Mouse (Mus musculus): ENCODE results near the gene Sec24a. TPM values are rescaled to one million over a fixed set of nuclear protein-coding genes. Genes with fewer than 3 reads are reported as not detected.
A peak's percentile ranks its signal among the peaks of the same experiment; 100 is the strongest.
"Not testable (repeated sequence)": the region's sequence is repeated elsewhere in the genome, so short reads cannot be mapped to it uniquely, and the experiment has no call there.

The Sec24a gene
- polyA plus RNA-seq, 1 experiment: 6.9 TPM

GRCm38 (mm10) chr11:51664747-51665146 lies 98.7 kb downstream of the Sec24a start:
- not testable (repeated sequence) for H3K79me2 ChIP-seq (ENCODE audit: control insufficient read depth, insufficient read depth); H3ac ChIP-seq (ENCODE audit: control insufficient read depth, insufficient read length); H3K4me2 ChIP-seq (ENCODE audit: low read depth)

GRCm38 (mm10) chr11:51662632-51663031 lies 100.8 kb downstream of the Sec24a start:
- Histone ChIP-seq H3ac (ENCODE audit: control insufficient read depth, insufficient read length) (no peak overlapping the region), H3K79me2 (ENCODE audit: control insufficient read depth, insufficient read depth) (no peaks in the 10 kb centered on the region), H3K36me3 (ENCODE audit: control insufficient read depth, insufficient read depth) (no peaks in the 10 kb centered on the region), H3K4me2 (ENCODE audit: low read depth) (no peak overlapping the region), H3K4me3 (no peak overlapping the region), H3K27me3 (ENCODE audit: control insufficient read depth, insufficient read depth, insufficient read length) (no peaks in the 10 kb centered on the region)
- no peak for TF ChIP-seq TCF12 (IDR thresholded peaks at IDR 0.05; ENCODE audit: insufficient read depth, poor library complexity, severe bottlenecking)
- no peak for TF ChIP-seq E2F4 (IDR thresholded peaks at IDR 0.05; ENCODE audit: insufficient read depth)
- no peak for TF ChIP-seq SRF (IDR thresholded peaks at IDR 0.05; ENCODE audit: control insufficient read depth, insufficient read length, low read depth)
- TF ChIP-seq POLR2AphosphoS2 (IDR thresholded peaks at IDR 0.05; ENCODE audit: insufficient read length, low read depth): no peak
- no peak for TF ChIP-seq CEBPB (IDR thresholded peaks at IDR 0.05; ENCODE audit: insufficient read depth, poor library complexity, severe bottlenecking)
- no peak for TF ChIP-seq USF1 (IDR thresholded peaks at IDR 0.05; ENCODE audit: low read depth)

More at GRCm38 (mm10) chr11:51664747-51665146, 98.7 kb downstream of the Sec24a start:
- TF ChIP-seq CEBPB (IDR thresholded peaks at IDR 0.05; ENCODE audit: insufficient read depth, poor library complexity, severe bottlenecking) (0 out of 2 replicates have a peak, but pooled peaks have one; percentile 17), MYOD1 (IDR thresholded peaks at IDR 0.05; ENCODE audit: control insufficient read depth in 1 of 3, insufficient read length in 2 of 3, low read depth in 2 of 3) (peak in 2 of 3 experiments; percentile 10 to 64), MYOG (IDR thresholded peaks at IDR 0.05; ENCODE audit: control insufficient read depth in 1 of 3, insufficient read depth in 1 of 3, insufficient read length in 2 of 3, low read depth in 2 of 3) (peak in 1 of 3 experiments; percentile 30)
- not testable (repeated sequence) for H3K36me3 ChIP-seq (ENCODE audit: control insufficient read depth, insufficient read depth); H3K4me3 ChIP-seq; H3K27me3 ChIP-seq (ENCODE audit: control insufficient read depth, insufficient read depth, insufficient read length)

GRCm38 (mm10) chr11:51661867-51662365 lies 101.5 kb downstream of the Sec24a start:
- Histone ChIP-seq H3K4me2 (ENCODE audit: low read depth) (no peak overlapping the region), H3ac (ENCODE audit: control insufficient read depth, insufficient read length) (no peak overlapping the region), H3K4me3 (no peak overlapping the region), H3K79me2 (ENCODE audit: control insufficient read depth, insufficient read depth) (no peaks in the 10 kb centered on the region), H3K27me3 (ENCODE audit: control insufficient read depth, insufficient read depth, insufficient read length) (no peaks in the 10 kb centered on the region), H3K36me3 (ENCODE audit: control insufficient read depth, insufficient read depth) (no peaks in the 10 kb centered on the region)
- TF ChIP-seq MAX (IDR thresholded peaks at IDR 0.05; ENCODE audit: low read depth) (no peak), POLR2A (IDR thresholded peaks at IDR 0.05; ENCODE audit: insufficient read length, low read depth) (no peak), TCF3 (IDR thresholded peaks at IDR 0.05; ENCODE audit: insufficient read length, low read depth) (no peak), TCF12 (IDR thresholded peaks at IDR 0.05; ENCODE audit: insufficient read depth, poor library complexity, severe bottlenecking) (no peak), SRF (IDR thresholded peaks at IDR 0.05; ENCODE audit: control insufficient read depth, insufficient read length, low read depth) (no peak), MYOG (IDR thresholded peaks at IDR 0.05; ENCODE audit: control insufficient read depth in 1 of 3, insufficient read depth in 1 of 3, insufficient read length in 2 of 3, low read depth in 2 of 3) (no peak), REST (IDR thresholded peaks at IDR 0.05; ENCODE audit: insufficient read depth, insufficient read length) (no peak), MYOD1 (IDR thresholded peaks at IDR 0.05; ENCODE audit: control insufficient read depth in 1 of 3, insufficient read length in 2 of 3, low read depth in 2 of 3) (no peak), POLR2AphosphoS2 (IDR thresholded peaks at IDR 0.05; ENCODE audit: insufficient read length, low read depth) (no peak), CEBPB (IDR thresholded peaks at IDR 0.05; ENCODE audit: insufficient read depth, poor library complexity, severe bottlenecking) (no peak), E2F4 (IDR thresholded peaks at IDR 0.05; ENCODE audit: insufficient read depth) (no peak), USF1 (IDR thresholded peaks at IDR 0.05; ENCODE audit: low read depth) (no peak)

GRCm38 (mm10) chr11:51658705-51659104 lies 104.7 kb downstream of the Sec24a start:
- no peaks in the 10 kb centered on the region for H3K27me3 ChIP-seq (ENCODE audit: control insufficient read depth, insufficient read depth, insufficient read length)
- no peaks in the 10 kb centered on the region for H3K79me2 ChIP-seq (ENCODE audit: control insufficient read depth, insufficient read depth)
- TF ChIP-seq POLR2AphosphoS2 (IDR thresholded peaks at IDR 0.05; ENCODE audit: insufficient read length, low read depth): no peak
- TF ChIP-seq MAX (IDR thresholded peaks at IDR 0.05; ENCODE audit: low read depth): no peak
- peak; percentile 58 for TF ChIP-seq USF1 (IDR thresholded peaks at IDR 0.05; ENCODE audit: low read depth)
- no peak for TF ChIP-seq POLR2A (IDR thresholded peaks at IDR 0.05; ENCODE audit: insufficient read length, low read depth)
- no peak for TF ChIP-seq SRF (IDR thresholded peaks at IDR 0.05; ENCODE audit: control insufficient read depth, insufficient read length, low read depth)
- TF ChIP-seq TCF3 (IDR thresholded peaks at IDR 0.05; ENCODE audit: insufficient read length, low read depth): no peak
- no peak for TF ChIP-seq TCF12 (IDR thresholded peaks at IDR 0.05; ENCODE audit: insufficient read depth, poor library complexity, severe bottlenecking)
- no peak for TF ChIP-seq CEBPB (IDR thresholded peaks at IDR 0.05; ENCODE audit: insufficient read depth, poor library complexity, severe bottlenecking)
- TF ChIP-seq REST (IDR thresholded peaks at IDR 0.05; ENCODE audit: insufficient read depth, insufficient read length): no peak
- TF ChIP-seq MYOD1 (IDR thresholded peaks at IDR 0.05; ENCODE audit: control insufficient read depth in 1 of 3, insufficient read length in 2 of 3, low read depth in 2 of 3): peak in 1 of 3 experiments; percentile 81
- TF ChIP-seq MYOG (IDR thresholded peaks at IDR 0.05; ENCODE audit: control insufficient read depth in 1 of 3, insufficient read depth in 1 of 3, insufficient read length in 2 of 3, low read depth in 2 of 3): peak; percentile 37 to 86 (median 59)
- TF ChIP-seq E2F4 (IDR thresholded peaks at IDR 0.05; ENCODE audit: insufficient read depth): no peak
- peak overlapping the region; percentile 50 for H3K4me2 ChIP-seq (ENCODE audit: low read depth)
- H3K36me3 ChIP-seq (ENCODE audit: control insufficient read depth, insufficient read depth): no peaks in the 10 kb centered on the region
- H3K4me3 ChIP-seq: no peak overlapping the region
- H3ac ChIP-seq (ENCODE audit: control insufficient read depth, insufficient read length): no peak overlapping the region

GRCm38 (mm10) chr11:51658291-51658690 lies 105.1 kb downstream of the Sec24a start:
- TF ChIP-seq E2F4 (IDR thresholded peaks at IDR 0.05; ENCODE audit: insufficient read depth) (no peak), MYOD1 (IDR thresholded peaks at IDR 0.05; ENCODE audit: control insufficient read depth in 1 of 3, insufficient read length in 2 of 3, low read depth in 2 of 3) (no peak), MYOG (IDR thresholded peaks at IDR 0.05; ENCODE audit: control insufficient read depth in 1 of 3, insufficient read depth in 1 of 3, insufficient read length in 2 of 3, low read depth in 2 of 3) (no peak), POLR2A (IDR thresholded peaks at IDR 0.05; ENCODE audit: insufficient read length, low read depth) (no peak), MAX (IDR thresholded peaks at IDR 0.05; ENCODE audit: low read depth) (no peak), CEBPB (IDR thresholded peaks at IDR 0.05; ENCODE audit: insufficient read depth, poor library complexity, severe bottlenecking) (no peak), POLR2AphosphoS2 (IDR thresholded peaks at IDR 0.05; ENCODE audit: insufficient read length, low read depth) (no peak), REST (IDR thresholded peaks at IDR 0.05; ENCODE audit: insufficient read depth, insufficient read length) (no peak)
- Histone ChIP-seq H3ac (ENCODE audit: control insufficient read depth, insufficient read length) (no peak overlapping the region), H3K27me3 (ENCODE audit: control insufficient read depth, insufficient read depth, insufficient read length) (no peaks in the 10 kb centered on the region), H3K36me3 (ENCODE audit: control insufficient read depth, insufficient read depth) (no peaks in the 10 kb centered on the region), H3K79me2 (ENCODE audit: control insufficient read depth, insufficient read depth) (no peaks in the 10 kb centered on the region), H3K4me3 (no peak overlapping the region), H3K4me2 (ENCODE audit: low read depth) (peak overlapping the region; percentile 50)
